In genomic region chr15:98971111-98971510, GRCm38 (mm10) we compare ENCODE assay signal across 11 mouse cellular contexts. TPM values are rescaled to one million over a fixed set of nuclear protein-coding genes. Genes with fewer than 3 reads are reported as not detected.
DNase-seq lines count a peak whose midpoint lies in the region; TF ChIP-seq lines count a peak whose summit lies in the region.
"Had no signal": no experiment of that assay in that cellular context is flagged by ENCODE, and none has a peak within 500 bp of the region (broad histone marks: within the 10 kb centered on the region; RNA-seq: fewer than 3 reads in every experiment).

No protein-coding gene starts in this region.

- no peak overlapping the region for H3K4me3 ChIP-seq in testis, adult 2 months (ENCODE audit: control insufficient read depth, low read depth, low read length)
- H3K4me3 ChIP-seq: erythroblast, embryonic 14.5 days had no signal

- no peaks in the 10 kb centered on the region for H3K36me3 ChIP-seq in testis, adult 2 months (ENCODE audit: control insufficient read depth, insufficient read depth, low read length)
- H3K36me3 ChIP-seq in splenic B cell, adult 2 months (ENCODE audit: control insufficient read depth, insufficient read depth, low read length, poor library complexity, severe bottlenecking): no peaks in the 10 kb centered on the region

- no peaks in the 10 kb centered on the region for H3K27me3 ChIP-seq in testis, adult 2 months (ENCODE audit: control insufficient read depth, insufficient read depth, low read length)
- no peaks in the 10 kb centered on the region for H3K27me3 ChIP-seq in splenic B cell, adult 2 months (ENCODE audit: control insufficient read depth, insufficient read depth, low read length, poor library complexity, severe bottlenecking)

- DNase-seq in adrenal gland, postnatal 14 days: peak; percentile 46
- no peak for DNase-seq in adrenal gland, postnatal 25 days
- no peak for DNase-seq in testis, postnatal 14 days (ENCODE audit: low spot score)
- DNase-seq in left cerebral cortex, adult 9 months (ENCODE audit: low spot score in 2 of 2): peak; percentile 75 to 80
- peak; percentile 20 for DNase-seq in splenic B cell, adult 2 months (ENCODE audit: low read depth, low spot score)
- DNase-seq in natural killer cell, adult 2 months (ENCODE audit: low spot score in 2 of 2): no peak
- DNase-seq in spleen, adult 12 weeks (ENCODE audit: low spot score): no peak
- DNase-seq: thymus, adult 2 months had no signal

- TF ChIP-seq POLR2A in testis, adult 2 months (IDR thresholded peaks at IDR 0.05; ENCODE audit: control insufficient read depth, low read depth, low read length): no peak

- peaks cover 10% of the 10 kb centered on the region for H3K4me1 ChIP-seq in testis, adult 2 months (ENCODE audit: control insufficient read depth, insufficient read depth, low read length)

- TF ChIP-seq CTCF in testis, adult 2 months (IDR thresholded peaks at IDR 0.05; ENCODE audit: control insufficient read depth, insufficient read depth, insufficient replicate concordance, low read depth, low read length): no peak

- peak overlapping the region; percentile 58; the same call in 1 of the 2 replicates for H3K27ac ChIP-seq in testis, adult 2 months (ENCODE audit: control insufficient read depth, insufficient read depth, low read depth, low read length)

RNA-seq across cellular contexts. Expression of gene Tuba1a, which starts 17.6 kb away (rescaled TPM):
- 124 and 185 TPM in 2 replicates for total RNA-seq in adrenal gland, postnatal 14 days (2021)
- total RNA-seq in adrenal gland, postnatal 25 days (2021): 81.5 and 90.9 TPM in 2 replicates
- 77.2 and 93.1 TPM in 2 replicates for polyA plus RNA-seq in testis, adult 2 months (2012; rRNA removed)

RNA-seq across cellular contexts. Expression of gene Gm49450, which starts 17.8 kb away (rescaled TPM):
- total RNA-seq in adrenal gland, postnatal 14 days (2021): not detected in 2 replicates
- total RNA-seq in adrenal gland, postnatal 25 days (2021): not detected in 2 replicates
- polyA plus RNA-seq in testis, adult 2 months (2012; rRNA removed): 2.3 and 2.4 TPM in 2 replicates
- total RNA-seq: hematopoietic stem cell, adult 5-6 weeks had no signal
- polyA plus RNA-seq: erythroblast, embryonic 14.5 days had no signal

RNA-seq across cellular contexts. Expression of gene Tuba1b, which starts 36.7 kb away (rescaled TPM):
- 337 and 342 TPM in 2 replicates for total RNA-seq in adrenal gland, postnatal 14 days (2021)
- total RNA-seq in adrenal gland, postnatal 25 days (2021): 285 and 323 TPM in 2 replicates
- 124 and 148 TPM in 2 replicates for polyA plus RNA-seq in testis, adult 2 months (2012; rRNA removed)

RNA-seq across cellular contexts. Expression of gene Lmbr1l, which starts 53.1 kb away (rescaled TPM):
- total RNA-seq in adrenal gland, postnatal 14 days (2021): 21.4 and 26.3 TPM in 2 replicates
- 25.2 and 30.5 TPM in 2 replicates for total RNA-seq in adrenal gland, postnatal 25 days (2021)
- 478 and 581 TPM in 2 replicates for polyA plus RNA-seq in testis, adult 2 months (2012; rRNA removed)

RNA-seq across cellular contexts. Expression of gene Tuba1c, which starts 58.6 kb away (rescaled TPM):
- 200 and 223 TPM in 2 replicates for total RNA-seq in adrenal gland, postnatal 14 days (2021)
- total RNA-seq in adrenal gland, postnatal 25 days (2021): 286 and 303 TPM in 2 replicates
- polyA plus RNA-seq in testis, adult 2 months (2012; rRNA removed): 223 and 227 TPM in 2 replicates

Comparison
In these comparisons a context has a peak if more than half of its experiments do, and no peak if none do; other contexts are left out.
1. DNase-seq: peak in adrenal gland, postnatal 14 days (single experiment), left cerebral cortex, adult 9 months (2 of 2) and splenic B cell, adult 2 months (single experiment); none in adrenal gland, postnatal 25 days (single experiment), testis, postnatal 14 days (single experiment), natural killer cell, adult 2 months (0 of 2) and spleen, adult 12 weeks (single experiment).